Mouse (Mus musculus) megakaryocyte, embryonic 14.5 days (primary cell): ENCODE measurements around the gene Cpt1c.

ENCODE experiments used
- FLI1 ChIP-seq: IDR thresholded peaks from 2 replicates; pipeline ENCODE4 v1.6.1; 2012; ENCODE audit warnings: low read length, inconsistent platforms, mixed read lengths
- GATA1 ChIP-seq: IDR thresholded peaks from 3 replicates; pipeline ENCODE4 v1.6.1; 2012; ENCODE audit warnings: mixed read lengths, low read length, inconsistent platforms, borderline replicate concordance

DNA sequence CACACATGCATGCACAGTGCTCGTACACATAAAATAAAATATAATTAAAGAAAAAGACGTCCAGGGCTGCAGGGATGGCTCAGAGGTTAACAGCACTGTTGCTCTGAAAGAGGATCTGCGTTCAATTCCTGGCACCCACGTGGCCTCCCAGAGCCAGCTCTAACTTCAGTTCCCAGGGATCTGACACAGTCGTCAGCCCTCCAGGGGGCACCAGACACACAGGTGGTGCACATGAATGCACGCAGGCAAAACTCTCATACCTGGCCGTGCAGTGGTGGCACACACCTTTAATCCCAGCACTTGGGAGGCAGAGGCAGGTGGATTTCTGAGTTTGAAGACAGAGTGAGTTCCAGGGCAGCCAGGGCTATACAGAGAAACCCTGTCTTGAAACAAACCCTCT lies 8.7 kb downstream of the Cpt1c start:
- TF ChIP-seq GATA1 (no peak), FLI1 (no peak)
